In the genomic region with DNA sequence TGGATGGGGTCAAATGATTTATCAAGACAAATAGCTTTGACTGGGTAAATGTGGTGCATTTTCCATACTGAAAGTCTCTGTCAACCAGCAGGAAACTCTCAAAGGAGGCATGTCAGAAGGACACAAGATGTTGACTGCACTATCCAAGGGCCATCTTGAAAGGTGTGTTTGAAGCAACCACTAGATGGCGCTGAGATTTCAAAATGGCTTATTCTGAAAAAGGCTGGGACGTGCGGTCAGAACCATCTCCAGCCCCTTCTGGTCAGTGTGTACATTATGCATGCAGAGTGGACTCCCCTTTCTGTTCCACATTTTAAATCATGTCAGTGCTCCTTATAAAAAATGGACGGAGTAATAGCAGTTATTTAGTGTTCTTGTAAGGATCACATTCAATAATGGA, we compare ENCODE assay signal across 8 mouse cellular contexts.
DNase-seq lines count a peak whose midpoint lies in the region; ATAC-seq and TF ChIP-seq lines count a peak whose summit lies in the region.

No protein-coding gene starts in this region.

- peak; percentile 77 for ATAC-seq in hindbrain, embryonic 12.5 days (ENCODE audit: low FRiP score)
- ATAC-seq in midbrain, embryonic 13.5 days, result peak; percentile 68; the same call in 1 of the 2 replicates
- ATAC-seq in megakaryocyte, adult 5-6 weeks (ENCODE audit: poor library complexity, severe bottlenecking), result no peak

- no peak overlapping the region for H3K9ac ChIP-seq in hindbrain, embryonic 12.5 days
- no peak overlapping the region for H3K9ac ChIP-seq in midbrain, embryonic 13.5 days (replicated peaks)

- TF ChIP-seq CTCF in cerebellum, adult 2 months (IDR thresholded peaks at IDR 0.05; ENCODE audit: borderline replicate concordance, insufficient read depth, low read depth, low read length), result peak; percentile 45; the same call in 1 of the 2 replicates

- no peaks in the 10 kb centered on the region for H3K9me3 ChIP-seq in hindbrain, embryonic 12.5 days (replicated peaks)
- H3K9me3 ChIP-seq in midbrain, embryonic 13.5 days, result no peaks in the 10 kb centered on the region

- WGBS in cerebellum, adult 2 months, result 7% methylated on average over 4 of the region's 4 CpGs
- 7% methylated on average over 4 of the region's 4 CpGs for WGBS in hindbrain, embryonic 12.5 days
- 4% methylated on average over 4 of the region's 4 CpGs for WGBS in midbrain, embryonic 13.5 days

- no peaks in the 10 kb centered on the region for H3K27me3 ChIP-seq in cerebellum, adult 2 months (ENCODE audit: control insufficient read depth, insufficient read depth, low read length)
- H3K27me3 ChIP-seq in hindbrain, embryonic 12.5 days, result no peaks in the 10 kb centered on the region
- H3K27me3 ChIP-seq in midbrain, embryonic 13.5 days, result no peaks in the 10 kb centered on the region

- H3K4me3 ChIP-seq in cerebellum, adult 2 months (replicated peaks; ENCODE audit: insufficient read depth, low read depth, low read length), result no peak overlapping the region
- H3K4me3 ChIP-seq in hindbrain, embryonic 12.5 days, result no peak overlapping the region
- no peak overlapping the region for H3K4me3 ChIP-seq in midbrain, embryonic 13.5 days (replicated peaks)

- TF ChIP-seq POLR2A in cerebellum, adult 2 months (IDR thresholded peaks at IDR 0.05; ENCODE audit: borderline replicate concordance, insufficient read depth, low read length), result no peak

- DNase-seq in cerebellum, adult 2 months, result peak; percentile 8 to 14
- DNase-seq in cerebellum, adult 11 months, result no peak
- DNase-seq in 3T3-L1 (ENCODE audit: low read depth, low spot score), result peak; percentile 73
- DNase-seq in cerebellum, adult 9-11 months, result peak; percentile 1
- DNase-seq in left cerebral cortex, adult 11 months (ENCODE audit: low spot score), result peak; percentile 8

- no peaks in the 10 kb centered on the region for H3K4me1 ChIP-seq in cerebellum, adult 2 months (ENCODE audit: control insufficient read depth, insufficient read depth, low read length)
- H3K4me1 ChIP-seq in hindbrain, embryonic 12.5 days, result no peaks in the 10 kb centered on the region
- 0 out of 2 replicates have a peak, but pooled peaks cover 5% of the 10 kb centered on the region for H3K4me1 ChIP-seq in midbrain, embryonic 13.5 days (replicated peaks)

- H3K36me3 ChIP-seq in hindbrain, embryonic 12.5 days, result no peaks in the 10 kb centered on the region
- H3K36me3 ChIP-seq in midbrain, embryonic 13.5 days, result no peaks in the 10 kb centered on the region

- no peak overlapping the region for H3K27ac ChIP-seq in cerebellum, adult 2 months (ENCODE audit: insufficient read depth, low read length)
- no peak overlapping the region for H3K27ac ChIP-seq in hindbrain, embryonic 12.5 days
- no peak overlapping the region for H3K27ac ChIP-seq in midbrain, embryonic 13.5 days

- H3K4me2 ChIP-seq in hindbrain, embryonic 12.5 days (replicated peaks), result no peak overlapping the region
- H3K4me2 ChIP-seq in midbrain, embryonic 13.5 days (replicated peaks), result no peak overlapping the region
